Mouse (Mus musculus) neural tube, embryonic 12.5 days (tissue): ENCODE results near the gene Zcchc24. TPM values are rescaled to one million over a fixed set of nuclear protein-coding genes. Genes with fewer than 3 reads are reported as not detected.

Experiments used
- ATAC-seq: fragments of 200-750 bp; cut with Nextera tagmentation; 2 replicates; pipeline ENCODE4 v1.8.0; 2017; ENCODE audit warnings: low read depth, mild to moderate bottlenecking, moderate TSS enrichment, moderate library complexity; ENCODE audit not compliant: low FRiP score
- H3K27ac ChIP-seq: fragments of 300-500 bp; sonication (generic); 2 replicates; pipeline ENCODE4 v1.5.1; 2016
- H3K27me3 ChIP-seq: fragments of 300-500 bp; sonication (generic); replicated peaks from 2 replicates; pipeline ENCODE4 v1.6.1; 2016; ENCODE audit warnings: mild to moderate bottlenecking
- H3K36me3 ChIP-seq: fragments of 300-500 bp; sonication (generic); 2 replicates; pipeline ENCODE4 v1.6.1; 2016; ENCODE audit warnings: mild to moderate bottlenecking
- H3K4me1 ChIP-seq: fragments of 300-500 bp; sonication (generic); 2 replicates; pipeline ENCODE4 v1.6.1; 2016
- H3K4me2 ChIP-seq: fragments of 300-500 bp; sonication (generic); replicated peaks from 2 replicates; pipeline ENCODE4 v1.6.1; 2016; ENCODE audit warnings: mild to moderate bottlenecking
- H3K4me3 ChIP-seq: fragments of 300-500 bp; sonication (generic); 2 replicates; pipeline ENCODE4 v1.5.1; 2016
- H3K9ac ChIP-seq: fragments of 300-500 bp; sonication (generic); 2 replicates; pipeline ENCODE4 v1.6.1; 2016; ENCODE audit warnings: mild to moderate bottlenecking
- H3K9me3 ChIP-seq: fragments of 300-500 bp; sonication (generic); 2 replicates; pipeline ENCODE4 v1.6.1; 2016; ENCODE audit warnings: mild to moderate bottlenecking
- WGBS: fragments of 180-500 bp; shearing (Covaris S2); methylation state at CpG from one replicate; pipeline ENCODE4 v1.1.7; 2016; 5-methylcytosine and 5-hydroxymethylcytosine counted together
- polyA plus RNA-seq: library from polyadenylated mRNA; unstranded; fragments of >200 nt; fragmentation: Nextera tagmentation; extraction: Ambion mirVana; gene quantifications from 2 replicates; pipeline ENCODE4 v1.2.1, GENCODE M21; 2016

Gene Zcchc24
- polyA plus RNA-seq, 1 experiment from 2014 or later, result 22.2 TPM

GRCm38 (mm10) chr14:25754531-25755484 lies 14.0 kb downstream of the Zcchc24 start:
- Histone ChIP-seq H3K27me3 (no peaks in the 10 kb centered on the region), H3K9me3 (no peaks in the 10 kb centered on the region), H3K9ac (no peak overlapping the region), H3K36me3 (peaks cover 2% of the 10 kb centered on the region; the same call in 1 of the 2 replicates), H3K4me1 (peaks cover 18% of the 10 kb centered on the region), H3K4me3 (no peak overlapping the region), H3K4me2 (no peak overlapping the region), H3K27ac (no peak overlapping the region)
- ATAC-seq, result no peak
- 48% methylated on average over 19 of the region's 19 CpGs for WGBS

GRCm38 (mm10) chr14:25753021-25753420 lies 15.8 kb downstream of the Zcchc24 start:
- Histone ChIP-seq H3K4me1 (peaks cover 18% of the 10 kb centered on the region), H3K9me3 (no peaks in the 10 kb centered on the region), H3K36me3 (peaks cover 2% of the 10 kb centered on the region; the same call in 1 of the 2 replicates), H3K27me3 (no peaks in the 10 kb centered on the region), H3K9ac (no peak overlapping the region), H3K4me3 (no peak overlapping the region), H3K27ac (no peak overlapping the region), H3K4me2 (no peak overlapping the region)
- no peak for ATAC-seq
- WGBS, result 34% methylated on average over 5 of the region's 5 CpGs

- Histone ChIP-seq H3K36me3 (peaks cover 6% of the 10 kb centered on the region), H3K27ac (no peak overlapping the region), H3K4me3 (no peak overlapping the region), H3K4me2 (no peak overlapping the region), H3K9me3 (no peaks in the 10 kb centered on the region), H3K9ac (no peak overlapping the region), H3K27me3 (no peaks in the 10 kb centered on the region), H3K4me1 (peaks cover 9% of the 10 kb centered on the region; the same call in 1 of the 2 replicates)
- 94% methylated on average over 5 of the region's 5 CpGs for WGBS
- no peak for ATAC-seq
These were observed 17.8 kb downstream of the Zcchc24 start for GRCm38 (mm10) chr14:25751067-25751466.

GRCm38 (mm10) chr14:25750448-25751015 lies 18.3 kb downstream of the Zcchc24 start:
- peaks cover 7% of the 10 kb centered on the region; the same call in 1 of the 2 replicates for H3K4me1 ChIP-seq
- H3K9me3 ChIP-seq, result no peaks in the 10 kb centered on the region
- ATAC-seq, result no peak

GRCm38 (mm10) chr14:25749143-25749909 lies 19.5 kb downstream of the Zcchc24 start:
- no peaks in the 10 kb centered on the region for H3K27me3 ChIP-seq
- no peaks in the 10 kb centered on the region for H3K9me3 ChIP-seq
- 52% methylated on average over 13 of the region's 13 CpGs for WGBS
- H3K4me3 ChIP-seq, result no peak overlapping the region
- H3K9ac ChIP-seq, result no peak overlapping the region
- no peak overlapping the region for H3K27ac ChIP-seq
- no peak for ATAC-seq
- H3K4me1 ChIP-seq, result no peaks in the 10 kb centered on the region
- H3K36me3 ChIP-seq, result peaks cover 3% of the 10 kb centered on the region; the same call in 1 of the 2 replicates
- no peak overlapping the region for H3K4me2 ChIP-seq

More at GRCm38 (mm10) chr14:25750448-25751015, 18.3 kb downstream of the Zcchc24 start:
- Histone ChIP-seq H3K4me2 (no peak overlapping the region), H3K9ac (no peak overlapping the region), H3K4me3 (no peak overlapping the region), H3K27me3 (no peaks in the 10 kb centered on the region), H3K27ac (no peak overlapping the region), H3K36me3 (peaks cover 3% of the 10 kb centered on the region; the same call in 1 of the 2 replicates)
- 96% methylated on average over 2 of the region's 2 CpGs for WGBS

- Histone ChIP-seq H3K9ac (no peak overlapping the region), H3K4me1 (no peaks in the 10 kb centered on the region), H3K36me3 (peaks cover 3% of the 10 kb centered on the region; the same call in 1 of the 2 replicates), H3K9me3 (no peaks in the 10 kb centered on the region), H3K27me3 (no peaks in the 10 kb centered on the region), H3K27ac (no peak overlapping the region), H3K4me2 (no peak overlapping the region), H3K4me3 (no peak overlapping the region)
- WGBS, result 82% methylated on average over 7 of the region's 7 CpGs
- ATAC-seq, result no peak
These were observed 20.7 kb downstream of the Zcchc24 start for GRCm38 (mm10) chr14:25747996-25748756.

GRCm38 (mm10) chr14:25746971-25747945 lies 21.6 kb downstream of the Zcchc24 start:
- WGBS, result 82% methylated on average over 21 of the region's 21 CpGs
- H3K9me3 ChIP-seq, result no peaks in the 10 kb centered on the region
- H3K4me2 ChIP-seq, result no peak overlapping the region

GRCm38 (mm10) chr14:25746371-25746770 lies 22.5 kb downstream of the Zcchc24 start:
- peaks cover 3% of the 10 kb centered on the region; the same call in 1 of the 2 replicates for H3K36me3 ChIP-seq
- no peak for ATAC-seq
- H3K9ac ChIP-seq, result no peak overlapping the region
- no peaks in the 10 kb centered on the region for H3K9me3 ChIP-seq
- H3K4me2 ChIP-seq, result no peak overlapping the region
- H3K4me3 ChIP-seq, result no peak overlapping the region
- WGBS, result 93% methylated on average over 6 of the region's 6 CpGs
- H3K4me1 ChIP-seq, result no peaks in the 10 kb centered on the region
- H3K27ac ChIP-seq, result no peak overlapping the region
- no peaks in the 10 kb centered on the region for H3K27me3 ChIP-seq

More at GRCm38 (mm10) chr14:25746971-25747945, 21.6 kb downstream of the Zcchc24 start:
- no peaks in the 10 kb centered on the region for H3K4me1 ChIP-seq
- H3K27ac ChIP-seq, result no peak overlapping the region
- no peak for ATAC-seq
- H3K36me3 ChIP-seq, result peaks cover 3% of the 10 kb centered on the region; the same call in 1 of the 2 replicates
- no peaks in the 10 kb centered on the region for H3K27me3 ChIP-seq
- H3K4me3 ChIP-seq, result no peak overlapping the region
- H3K9ac ChIP-seq, result no peak overlapping the region

- H3K27me3 ChIP-seq, result no peaks in the 10 kb centered on the region
- H3K4me2 ChIP-seq, result no peak overlapping the region
- no peaks in the 10 kb centered on the region for H3K9me3 ChIP-seq
- no peak overlapping the region for H3K9ac ChIP-seq
- peaks cover 3% of the 10 kb centered on the region; the same call in 1 of the 2 replicates for H3K36me3 ChIP-seq
- peaks cover 6% of the 10 kb centered on the region; the same call in 1 of the 2 replicates for H3K4me1 ChIP-seq
- no peak overlapping the region for H3K27ac ChIP-seq
- no peak overlapping the region for H3K4me3 ChIP-seq
- WGBS, result 69% methylated on average over 11 of the region's 11 CpGs
- no peak for ATAC-seq
These were observed 23.3 kb downstream of the Zcchc24 start for GRCm38 (mm10) chr14:25745365-25746184.

- H3K4me2 ChIP-seq, result no peak overlapping the region
- H3K27ac ChIP-seq, result no peak overlapping the region
- H3K4me1 ChIP-seq, result peaks cover 21% of the 10 kb centered on the region
- H3K27me3 ChIP-seq, result no peaks in the 10 kb centered on the region
- no peaks in the 10 kb centered on the region for H3K9me3 ChIP-seq
- peaks cover 3% of the 10 kb centered on the region; the same call in 1 of the 2 replicates for H3K36me3 ChIP-seq
- no peak overlapping the region for H3K4me3 ChIP-seq
- no peak overlapping the region for H3K9ac ChIP-seq
- ATAC-seq, result no peak
- WGBS, result 92% methylated on average over 5 of the region's 5 CpGs
These were observed 25.9 kb downstream of the Zcchc24 start for GRCm38 (mm10) chr14:25742943-25743342.
